Mouse (Mus musculus) forebrain, embryonic 11.5 days (tissue): Measurements from ENCODE around the gene Cacul1. TPM values are rescaled to one million over a fixed set of nuclear protein-coding genes. Genes with fewer than 3 reads are reported as not detected.
"Not testable (repeated sequence)": the region's sequence is repeated elsewhere in the genome, so short reads cannot be mapped to it uniquely, and the experiment has no call there.

Experiments used
- ATAC-seq: fragments of 200-750 bp; cut with Nextera tagmentation; replicated peaks from 2 replicates; pipeline ENCODE4 v1.8.0; 2017; ENCODE audit warnings: moderate TSS enrichment; ENCODE audit not compliant: low FRiP score
- DNase-seq: peaks from one replicate; pipeline ENCODE4 v3.0.0-alpha.2; 2017; ENCODE audit warnings: low spot score
- H3K27ac ChIP-seq: fragments of 300-500 bp; sonication (generic); 2 replicates; pipeline ENCODE4 v1.5.1; 2014; ENCODE audit warnings: low read depth, low read length
- H3K27me3 ChIP-seq: fragments of 300-500 bp; sonication (generic); 2 replicates; pipeline ENCODE4 v1.6.1; 2014; ENCODE audit warnings: mild to moderate bottlenecking, low read length, mixed read lengths; ENCODE audit not compliant: control insufficient read depth, insufficient read depth
- H3K36me3 ChIP-seq: fragments of 300-500 bp; sonication (generic); 2 replicates; pipeline ENCODE4 v1.6.1; 2014; ENCODE audit warnings: mild to moderate bottlenecking, low read length, moderate library complexity, mixed read lengths; ENCODE audit not compliant: control insufficient read depth, insufficient read depth
- H3K4me1 ChIP-seq: fragments of 300-500 bp; sonication (generic); replicated peaks from 2 replicates; pipeline ENCODE4 v1.6.1; 2014; ENCODE audit warnings: low read length, mixed read lengths; ENCODE audit not compliant: control insufficient read depth, insufficient read depth
- H3K4me2 ChIP-seq: fragments of 300-500 bp; sonication (generic); 2 replicates; pipeline ENCODE4 v1.6.1; 2014; ENCODE audit warnings: low read depth, mild to moderate bottlenecking, low read length, moderate library complexity, mixed read lengths; ENCODE audit not compliant: severe bottlenecking
- H3K4me3 ChIP-seq: fragments of 300-500 bp; sonication (generic); 2 replicates; pipeline ENCODE4 v1.5.1; 2014; ENCODE audit warnings: low read depth, low read length
- H3K9ac ChIP-seq: fragments of 300-500 bp; sonication (generic); 2 replicates; pipeline ENCODE4 v1.6.1; 2014; ENCODE audit warnings: low read length
- H3K9me3 ChIP-seq: fragments of 300-500 bp; sonication (generic); 2 replicates; pipeline ENCODE4 v1.6.1; 2016; ENCODE audit warnings: low read length, mixed read lengths; ENCODE audit not compliant: control insufficient read depth
- WGBS: fragments of 180-500 bp; shearing (Covaris S2); extraction: QIAGEN DNeasy Blood & Tissue Kit; methylation state at CpG from one replicate; pipeline ENCODE4 v1.1.7; 2014; 5-methylcytosine and 5-hydroxymethylcytosine counted together
- polyA plus RNA-seq: library from polyadenylated mRNA; unstranded; fragments of >200 nt; fragmentation: Nextera tagmentation; extraction: Ambion mirVana; gene quantifications from 2 replicates; pipeline ENCODE4 v1.2.1, GENCODE M21; 2014

Gene Cacul1
- polyA plus RNA-seq, result 36.5 and 41.1 TPM in 2 replicates

- H3K4me3 ChIP-seq, result peak within 1 kb of the TSS; percentile 96
- H3K27ac ChIP-seq, result peak within 1 kb of the TSS; percentile 89
- no peaks in the 10 kb centered on the region for H3K36me3 ChIP-seq
- no peaks in the 10 kb centered on the region for H3K27me3 ChIP-seq
- under 1% methylated on average over 59 of the region's 64 CpGs for WGBS
- peaks cover 3% of the 10 kb centered on the region; the same call in 1 of the 2 replicates for H3K4me1 ChIP-seq
- DNase-seq (peak; percentile 99), ATAC-seq (peak; percentile 98)
- no peaks in the 10 kb centered on the region for H3K9me3 ChIP-seq
- peak within 1 kb of the TSS; percentile 89 for H3K9ac ChIP-seq
- peak within 1 kb of the TSS; percentile 73 for H3K4me2 ChIP-seq
These were observed at the start of gene Cacul1 for GRCm38 (mm10) chr19:60580582-60581339. Gene Cacul1 (minus strand): TSS chr19:60581025.

- Histone ChIP-seq H3K27ac (no peak overlapping the region), H3K36me3 (no peaks in the 10 kb centered on the region), H3K9ac (no peak overlapping the region), H3K4me3 (no peak overlapping the region), H3K4me2 (no peak overlapping the region), H3K9me3 (no peaks in the 10 kb centered on the region), H3K4me1 (no peaks in the 10 kb centered on the region), H3K27me3 (no peaks in the 10 kb centered on the region)
- ATAC-seq, result no peak
- WGBS, result 75% methylated on average over 4 of the region's 4 CpGs
- DNase-seq, result no peak
These were observed 38.6 kb upstream of the Cacul1 start for GRCm38 (mm10) chr19:60619420-60619819.

- Histone ChIP-seq H3K27me3 (no peaks in the 10 kb centered on the region), H3K4me2 (no peak overlapping the region), H3K36me3 (no peaks in the 10 kb centered on the region), H3K27ac (no peak overlapping the region), H3K4me3 (no peak overlapping the region), H3K9me3 (no peaks in the 10 kb centered on the region), H3K4me1 (no peaks in the 10 kb centered on the region), H3K9ac (no peak overlapping the region)
- no peak for ATAC-seq
- WGBS, result 29% methylated on average over 1 of the region's 1 CpGs
- DNase-seq, result no peak
These were observed 36.2 kb upstream of the Cacul1 start for GRCm38 (mm10) chr19:60617007-60617406.

- Histone ChIP-seq H3K27me3 (no peaks in the 10 kb centered on the region), H3K36me3 (no peaks in the 10 kb centered on the region), H3K4me2 (no peak overlapping the region), H3K27ac (no peak overlapping the region), H3K4me1 (no peaks in the 10 kb centered on the region), H3K9ac (no peak overlapping the region), H3K9me3 (no peaks in the 10 kb centered on the region), H3K4me3 (no peak overlapping the region)
- WGBS, result 81% methylated on average over 5 of the region's 5 CpGs
- DNase-seq, result no peak
- ATAC-seq, result no peak
These were observed 34.8 kb upstream of the Cacul1 start for GRCm38 (mm10) chr19:60615470-60616200.

GRCm38 (mm10) chr19:60611525-60612215, 30.8 kb upstream of the Cacul1 start:
- H3K27me3 ChIP-seq, result no peaks in the 10 kb centered on the region
- H3K9ac ChIP-seq, result no peak overlapping the region
- no peaks in the 10 kb centered on the region for H3K9me3 ChIP-seq
- 47% methylated on average over 12 of the region's 12 CpGs for WGBS
- no peaks in the 10 kb centered on the region for H3K4me1 ChIP-seq
- no peak overlapping the region for H3K4me3 ChIP-seq
- H3K4me2 ChIP-seq, result no peak overlapping the region
- DNase-seq, result peak; percentile 66
- H3K36me3 ChIP-seq, result no peaks in the 10 kb centered on the region
- H3K27ac ChIP-seq, result no peak overlapping the region
- ATAC-seq, result no peak

- Histone ChIP-seq H3K9me3 (no peaks in the 10 kb centered on the region), H3K36me3 (no peaks in the 10 kb centered on the region), H3K4me2 (no peak overlapping the region), H3K27me3 (no peaks in the 10 kb centered on the region), H3K4me3 (no peak overlapping the region), H3K27ac (no peak overlapping the region), H3K9ac (no peak overlapping the region), H3K4me1 (no peaks in the 10 kb centered on the region)
- 36% methylated on average over 5 of the region's 5 CpGs for WGBS
- DNase-seq, result peak; percentile 53
- no peak for ATAC-seq
These were observed 27.9 kb upstream of the Cacul1 start for GRCm38 (mm10) chr19:60608766-60609165.

GRCm38 (mm10) chr19:60603586-60603985, 22.8 kb upstream of the Cacul1 start:
- no peak for DNase-seq
- WGBS, result 85% methylated on average over 3 of the region's 3 CpGs

GRCm38 (mm10) chr19:60602066-60602465, 21.2 kb upstream of the Cacul1 start:
- H3K9me3 ChIP-seq, H3K4me1 ChIP-seq, H3K4me2 ChIP-seq, H3K27me3 ChIP-seq, H3K9ac ChIP-seq, H3K4me3 ChIP-seq, DNase-seq, ATAC-seq, H3K36me3 ChIP-seq, H3K27ac ChIP-seq: not testable (repeated sequence)
- WGBS, result 75% methylated on average over 1 of the region's 1 CpGs

More at GRCm38 (mm10) chr19:60603586-60603985, 22.8 kb upstream of the Cacul1 start:
- no peaks in the 10 kb centered on the region for H3K36me3 ChIP-seq
- H3K4me1 ChIP-seq, result no peaks in the 10 kb centered on the region
- H3K9me3 ChIP-seq, result no peaks in the 10 kb centered on the region
- H3K4me2 ChIP-seq, result no peak overlapping the region
- H3K27ac ChIP-seq, result no peak overlapping the region
- ATAC-seq, result no peak
- no peak overlapping the region for H3K4me3 ChIP-seq
- H3K27me3 ChIP-seq, result no peaks in the 10 kb centered on the region
- H3K9ac ChIP-seq, result no peak overlapping the region
